Mouse (Mus musculus) liver, embryonic 13.5 days (tissue): ENCODE data around the gene Ebf1. TPM values are rescaled to one million over a fixed set of nuclear protein-coding genes. Genes with fewer than 3 reads are reported as not detected.

Experiments used
- ATAC-seq: fragments of 200-750 bp; cut with Nextera tagmentation; 2 replicates; pipeline ENCODE4 v1.8.0; 2017; ENCODE audit warnings: low read depth, mild to moderate bottlenecking, moderate number of reproducible peaks, moderate library complexity
- DNase-seq: peaks from one replicate; pipeline ENCODE4 v3.0.0; 2022
- H3K27ac ChIP-seq: fragments of 300-500 bp; sonication (generic); 2 replicates; pipeline ENCODE4 v1.5.1; 2015; ENCODE audit warnings: moderate library complexity, mild to moderate bottlenecking, inconsistent platforms
- H3K27me3 ChIP-seq: fragments of 300-500 bp; sonication (generic); 2 replicates; pipeline ENCODE4 v1.6.1; 2015; ENCODE audit warnings: mild to moderate bottlenecking, inconsistent platforms
- H3K36me3 ChIP-seq: fragments of 300-500 bp; sonication (generic); 2 replicates; pipeline ENCODE4 v1.6.1; 2015; ENCODE audit warnings: mild to moderate bottlenecking, inconsistent platforms
- H3K4me1 ChIP-seq: fragments of 300-500 bp; sonication (generic); replicated peaks from 2 replicates; pipeline ENCODE4 v1.6.1; 2015; ENCODE audit warnings: inconsistent platforms
- H3K4me2 ChIP-seq: fragments of 300-500 bp; sonication (generic); 2 replicates; pipeline ENCODE4 v1.6.1; 2015; ENCODE audit warnings: inconsistent platforms, mild to moderate bottlenecking, moderate library complexity
- H3K4me3 ChIP-seq: fragments of 300-500 bp; sonication (generic); replicated peaks from 2 replicates; pipeline ENCODE4 v1.5.1; 2015; ENCODE audit warnings: mild to moderate bottlenecking, inconsistent platforms
- H3K9ac ChIP-seq: fragments of 300-500 bp; sonication (generic); 2 replicates; pipeline ENCODE4 v1.6.1; 2015; ENCODE audit warnings: mild to moderate bottlenecking, inconsistent platforms
- H3K9me3 ChIP-seq: fragments of 300-500 bp; sonication (generic); replicated peaks from 2 replicates; pipeline ENCODE4 v1.6.1; 2016; ENCODE audit warnings: inconsistent platforms
- WGBS: fragments of 180-500 bp; shearing (Covaris S2); methylation state at CpG from one replicate; pipeline ENCODE4 v1.1.7; 2015; ENCODE audit not compliant: insufficient replicate concordance; 5-methylcytosine and 5-hydroxymethylcytosine counted together
- polyA plus RNA-seq: library from polyadenylated mRNA; unstranded; fragments of >200 nt; fragmentation: Nextera tagmentation; extraction: Ambion mirVana; gene quantifications from 2 replicates; pipeline ENCODE4 v1.2.1, GENCODE M21; 2015

Gene Ebf1
- polyA plus RNA-seq, 1 experiment from 2014 or later: 0.31 TPM

DNA sequence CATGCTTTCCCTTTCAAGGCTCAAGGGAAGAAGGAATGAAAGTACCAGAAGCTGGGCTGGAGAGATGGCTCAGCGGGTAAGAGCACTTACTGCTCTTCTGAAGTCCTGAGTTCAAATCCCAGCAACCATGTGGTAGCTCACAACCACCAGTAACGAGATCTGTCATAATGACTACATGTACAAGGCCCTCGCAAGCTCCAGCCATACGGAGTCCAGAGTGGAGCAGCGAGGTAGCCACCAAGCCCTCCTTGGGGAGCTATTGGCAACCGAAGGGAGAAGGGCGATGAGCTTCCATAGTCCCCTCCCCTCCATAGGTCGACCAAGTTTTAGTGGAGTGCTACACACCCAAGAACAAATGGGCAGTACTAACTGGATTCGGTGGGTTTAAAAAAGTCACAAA, 78.3 kb downstream of the Ebf1 start:
- ATAC-seq (no peak), DNase-seq (no peak)
- Histone ChIP-seq H3K27ac (no peak overlapping the region), H3K36me3 (no peaks in the 10 kb centered on the region), H3K4me2 (no peak overlapping the region), H3K4me1 (no peaks in the 10 kb centered on the region), H3K9me3 (no peaks in the 10 kb centered on the region), H3K9ac (no peak overlapping the region), H3K27me3 (no peaks in the 10 kb centered on the region), H3K4me3 (no peak overlapping the region)
- WGBS: 73% methylated on average over 9 of the region's 9 CpGs

DNA sequence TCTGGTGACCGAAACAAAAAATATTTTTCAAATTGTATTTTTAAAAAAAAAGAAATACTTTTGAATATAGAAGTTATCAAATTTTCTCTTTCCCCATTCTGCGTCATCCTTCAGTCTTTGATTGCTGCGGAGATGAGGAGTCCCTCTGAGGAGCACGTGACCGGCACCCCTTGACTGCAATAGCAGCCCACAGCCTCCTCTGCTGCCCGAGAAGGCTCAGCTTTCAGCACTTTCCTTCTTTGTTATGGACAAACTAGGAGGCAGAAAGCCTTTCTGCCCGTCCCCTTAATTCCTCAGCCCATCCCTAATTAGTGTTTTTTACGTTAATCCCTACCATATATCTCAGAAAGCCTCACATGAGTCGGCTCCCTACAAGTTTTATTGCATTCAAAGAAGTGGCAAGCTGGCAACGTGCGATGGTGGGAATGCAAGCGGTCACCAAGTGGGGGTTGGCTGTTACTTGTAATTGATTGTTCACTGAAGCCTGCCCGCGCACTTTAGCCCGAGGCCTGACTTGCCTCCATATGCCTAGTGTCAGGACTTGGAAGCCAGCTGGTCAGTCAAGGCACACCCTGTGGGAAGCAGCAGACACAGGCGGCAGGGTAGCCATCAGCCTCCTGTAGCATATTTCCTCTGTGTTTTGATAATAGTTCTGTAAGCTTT, 79.6 kb downstream of the Ebf1 start:
- H3K4me2 ChIP-seq: no peak overlapping the region
- no peaks in the 10 kb centered on the region for H3K36me3 ChIP-seq
- DNase-seq: no peak
- H3K9ac ChIP-seq: no peak overlapping the region
- H3K4me1 ChIP-seq: no peaks in the 10 kb centered on the region
- H3K4me3 ChIP-seq: no peak overlapping the region
- 23% methylated on average over 16 of the region's 16 CpGs for WGBS
- no peaks in the 10 kb centered on the region for H3K9me3 ChIP-seq
- no peaks in the 10 kb centered on the region for H3K27me3 ChIP-seq
- ATAC-seq: no peak
- H3K27ac ChIP-seq: no peak overlapping the region

- H3K27ac ChIP-seq: no peak overlapping the region
- H3K27me3 ChIP-seq: no peaks in the 10 kb centered on the region
- no peak overlapping the region for H3K9ac ChIP-seq
- no peak for ATAC-seq
- WGBS: 62% methylated on average over 4 of the region's 4 CpGs
- H3K36me3 ChIP-seq: no peaks in the 10 kb centered on the region
- no peak for DNase-seq
- no peak overlapping the region for H3K4me3 ChIP-seq
- H3K9me3 ChIP-seq: no peaks in the 10 kb centered on the region
- H3K4me2 ChIP-seq: no peak overlapping the region
- H3K4me1 ChIP-seq: no peaks in the 10 kb centered on the region
Observed at GRCm38 (mm10) chr11:44700181-44700580, 83.1 kb downstream of the Ebf1 start.

- Histone ChIP-seq H3K27me3 (no peaks in the 10 kb centered on the region), H3K9ac (no peak overlapping the region), H3K27ac (no peak overlapping the region), H3K9me3 (no peaks in the 10 kb centered on the region), H3K4me3 (no peak overlapping the region), H3K4me1 (no peaks in the 10 kb centered on the region), H3K4me2 (no peak overlapping the region), H3K36me3 (no peaks in the 10 kb centered on the region)
- WGBS: 48% methylated on average over 11 of the region's 11 CpGs
- DNase-seq (no peak), ATAC-seq (no peak)
Observed at GRCm38 (mm10) chr11:44701221-44701810, 84.2 kb downstream of the Ebf1 start.

- DNase-seq: no peak
- H3K9ac ChIP-seq: no peak overlapping the region
- H3K4me1 ChIP-seq: no peaks in the 10 kb centered on the region
- no peak overlapping the region for H3K27ac ChIP-seq
- no peaks in the 10 kb centered on the region for H3K27me3 ChIP-seq
- no peaks in the 10 kb centered on the region for H3K9me3 ChIP-seq
- H3K36me3 ChIP-seq: no peaks in the 10 kb centered on the region
- H3K4me3 ChIP-seq: no peak overlapping the region
- no peak overlapping the region for H3K4me2 ChIP-seq
- no peak for ATAC-seq
- WGBS: 53% methylated on average over 1 of the region's 1 CpGs
Observed at GRCm38 (mm10) chr11:44701864-44702263, 84.7 kb downstream of the Ebf1 start.

GRCm38 (mm10) chr11:44702716-44703486, 85.8 kb downstream of the Ebf1 start:
- ATAC-seq (no peak), DNase-seq (no peak)
- Histone ChIP-seq H3K9ac (no peak overlapping the region), H3K27ac (no peak overlapping the region), H3K27me3 (no peaks in the 10 kb centered on the region), H3K9me3 (no peaks in the 10 kb centered on the region), H3K36me3 (no peaks in the 10 kb centered on the region), H3K4me3 (no peak overlapping the region), H3K4me1 (no peaks in the 10 kb centered on the region), H3K4me2 (no peak overlapping the region)
- WGBS: 50% methylated on average over 8 of the region's 8 CpGs

- Histone ChIP-seq H3K4me2 (no peak overlapping the region), H3K4me1 (no peaks in the 10 kb centered on the region), H3K27me3 (no peaks in the 10 kb centered on the region), H3K9me3 (no peaks in the 10 kb centered on the region), H3K9ac (no peak overlapping the region), H3K4me3 (no peak overlapping the region), H3K27ac (no peak overlapping the region), H3K36me3 (no peaks in the 10 kb centered on the region)
- WGBS: 67% methylated on average over 5 of the region's 5 CpGs
- no peak for ATAC-seq
- no peak for DNase-seq
Observed at GRCm38 (mm10) chr11:44703951-44704350, 86.8 kb downstream of the Ebf1 start.

- H3K36me3 ChIP-seq: no peaks in the 10 kb centered on the region
- DNase-seq (no peak), ATAC-seq (no peak)
- H3K27me3 ChIP-seq: no peaks in the 10 kb centered on the region
- no peaks in the 10 kb centered on the region for H3K9me3 ChIP-seq
- H3K27ac ChIP-seq: no peak overlapping the region
- no peak overlapping the region for H3K4me2 ChIP-seq
- no peaks in the 10 kb centered on the region for H3K4me1 ChIP-seq
- WGBS: 60% methylated on average over 1 of the region's 1 CpGs
- no peak overlapping the region for H3K4me3 ChIP-seq
- H3K9ac ChIP-seq: no peak overlapping the region
Observed at GRCm38 (mm10) chr11:44705811-44706210, 88.7 kb downstream of the Ebf1 start.

- no peak for ATAC-seq
Observed at GRCm38 (mm10) chr11:44706386-44706785, 89.3 kb downstream of the Ebf1 start.

GRCm38 (mm10) chr11:44707381-44708289, 90.5 kb downstream of the Ebf1 start:
- no peak overlapping the region for H3K4me3 ChIP-seq
- no peaks in the 10 kb centered on the region for H3K36me3 ChIP-seq
- H3K4me1 ChIP-seq: no peaks in the 10 kb centered on the region
- no peaks in the 10 kb centered on the region for H3K9me3 ChIP-seq
- H3K9ac ChIP-seq: no peak overlapping the region
- DNase-seq: no peak
- no peak for ATAC-seq
- WGBS: 18% methylated on average over 13 of the region's 13 CpGs
- no peak overlapping the region for H3K27ac ChIP-seq
- no peaks in the 10 kb centered on the region for H3K27me3 ChIP-seq
- no peak overlapping the region; the same call in 1 of the 2 replicates for H3K4me2 ChIP-seq

More at GRCm38 (mm10) chr11:44706386-44706785, 89.3 kb downstream of the Ebf1 start:
- no peak overlapping the region for H3K27ac ChIP-seq
- no peak overlapping the region for H3K4me2 ChIP-seq
- H3K4me3 ChIP-seq: no peak overlapping the region
- no peak overlapping the region for H3K9ac ChIP-seq
- no peaks in the 10 kb centered on the region for H3K4me1 ChIP-seq
- 40% methylated on average over 2 of the region's 2 CpGs for WGBS
- no peaks in the 10 kb centered on the region for H3K36me3 ChIP-seq
- DNase-seq: no peak
- no peaks in the 10 kb centered on the region for H3K9me3 ChIP-seq
- no peaks in the 10 kb centered on the region for H3K27me3 ChIP-seq

DNA sequence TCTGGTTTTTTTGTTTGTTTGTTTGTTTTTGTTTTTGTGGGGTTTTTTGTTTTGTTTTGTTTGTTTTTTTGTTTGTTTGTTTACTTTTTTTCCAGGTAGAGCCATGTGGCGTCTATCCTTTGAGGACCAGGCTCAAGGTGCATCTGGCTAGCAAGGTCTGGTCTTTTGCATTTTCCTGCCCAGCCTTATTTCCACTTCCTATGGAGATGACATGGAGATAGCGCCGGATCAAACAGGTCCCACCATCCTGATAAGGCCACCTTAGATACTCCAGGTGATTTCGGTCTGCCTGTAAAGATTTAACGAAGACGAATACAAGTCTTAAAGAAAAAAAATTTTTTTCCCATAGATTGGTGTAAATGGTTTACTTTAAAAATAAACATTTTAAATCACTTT, 91.2 kb downstream of the Ebf1 start:
- Histone ChIP-seq H3K4me1 (no peaks in the 10 kb centered on the region), H3K9me3 (no peaks in the 10 kb centered on the region), H3K4me2 (no peak overlapping the region), H3K27me3 (no peaks in the 10 kb centered on the region), H3K9ac (no peak overlapping the region), H3K4me3 (no peak overlapping the region), H3K36me3 (no peaks in the 10 kb centered on the region), H3K27ac (no peak overlapping the region)
- ATAC-seq (no peak), DNase-seq (no peak)
- WGBS: 59% methylated on average over 6 of the region's 6 CpGs
